Mouse (Mus musculus) Patski (cell line): ENCODE measurements around the gene Rab3il1. TPM values are rescaled to one million over a fixed set of nuclear protein-coding genes. Genes with fewer than 3 reads are reported as not detected.

ENCODE experiments used
- ATAC-seq: fragments of 100-300 bp; one replicate; pipeline ENCODE4 v1.8.0; 2021
- CTCF ChIA-PET: fragments of 350-600 bp; sonication (Branson Sonifier 250); formaldehyde crosslinking; loops from one replicate; lab custom pipeline; 2022; ENCODE audit warnings: inconsistent platforms; lab: Charles Lee
- POLR2A ChIA-PET: fragments of 350-600 bp; sonication (Branson Sonifier 250); formaldehyde crosslinking; loops from one replicate; lab custom pipeline; 2022; ENCODE audit warnings: antibody characterized with exemption, inconsistent platforms; lab: Charles Lee
- DNase-seq: peaks from one replicate; pipeline ENCODE4 v3.0.0-alpha.2; 2011; ENCODE audit warnings: low read depth, low spot score
- H3K27me3 ChIP-seq: fragments of 371-371 bp; one replicate; pipeline ENCODE4 v1.5.1; 2021
- CTCF ChIP-seq: fragments of 100-300 bp; IDR thresholded peaks from one replicate; pipeline ENCODE4 v1.5.1; 2021
- in situ Hi-C: fragments of 300-500 bp; cut with MboI; formaldehyde crosslinking; loops from 3 replicates; pipeline ENCODE4 v1.11.1; 2018; ENCODE audit warnings: low pct_unique_long_range_greater_than_20kb, mixed read lengths
- polyA plus RNA-seq: library from polyadenylated mRNA; unstranded; gene quantifications from one replicate; pipeline ENCODE4 v1.2.3, GENCODE M21; 2021

Gene Rab3il1
- polyA plus RNA-seq, 1 experiment from 2014 or later, result 0.71 TPM

DNA sequence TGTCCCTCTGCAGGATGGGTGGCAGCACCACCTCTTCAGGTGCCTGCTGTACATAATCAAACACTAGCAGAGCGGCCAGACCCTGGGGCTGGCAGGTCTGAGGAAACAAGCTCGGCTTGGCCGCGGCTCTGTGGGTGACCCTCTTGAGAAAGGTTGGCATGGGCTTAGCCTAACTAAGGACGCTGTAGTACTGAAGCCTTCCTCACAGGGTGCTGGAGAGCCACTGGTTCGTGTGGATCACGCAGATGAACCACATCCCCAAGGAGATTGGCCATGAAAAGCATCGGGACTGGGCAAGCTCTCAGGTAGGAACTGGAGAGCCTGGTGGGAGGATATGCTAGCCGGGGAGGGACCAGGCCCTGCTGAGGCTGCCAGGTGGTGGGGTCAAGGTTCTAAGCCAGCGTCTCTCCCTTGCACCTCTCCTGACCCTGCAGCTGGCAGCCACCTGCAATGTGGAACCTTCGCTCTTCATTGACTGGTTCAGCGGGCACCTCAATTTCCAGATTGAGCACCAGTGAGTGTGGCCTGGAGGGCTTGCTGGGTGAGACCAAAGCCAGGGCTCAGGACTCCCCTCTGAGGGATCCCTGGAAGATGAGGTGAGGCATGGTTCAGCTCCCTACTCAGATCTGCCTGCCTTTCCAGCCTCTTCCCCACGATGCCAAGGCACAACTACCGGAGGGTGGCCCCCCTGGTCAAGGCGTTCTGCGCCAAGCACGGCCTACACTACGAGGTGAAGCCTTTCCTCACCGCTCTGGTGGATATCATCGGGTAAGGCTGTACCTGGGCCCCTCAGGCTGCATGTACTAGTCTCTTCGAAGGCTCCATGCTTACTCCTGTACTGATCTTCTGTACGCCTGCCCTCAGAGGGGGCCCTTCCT is 54.6 kb downstream of the Rab3il1 start:
- no peaks in the 10 kb centered on the region for H3K27me3 ChIP-seq
- in situ Hi-C loops, result no loop called here
- POLR2A ChIA-PET, result interaction anchor here (1.0 to 4.8 kb wide), 2 partner anchors 10 to 12 kb away, joined by 4 to 19 read pairs; no protein-coding TSS in a partner anchor
- DNase-seq (no peak), ATAC-seq (peak; percentile 29)
- TF ChIP-seq CTCF, result no peak
- CTCF ChIA-PET, result interaction anchor here (2.1 to 4.8 kb wide), 2 partner anchors 12 to 17 kb away, joined by 7 to 28 read pairs; no protein-coding TSS in a partner anchor

- no peak for TF ChIP-seq CTCF
- ChIA-PET POLR2A (interaction anchor here (0.9 to 4.8 kb wide), 3 partner anchors 10 to 55 kb away, joined by 3 to 19 read pairs (median 3); no protein-coding TSS in a partner anchor), CTCF (interaction anchor here (2.1 to 4.8 kb wide), 2 partner anchors 13 to 18 kb away, joined by 7 to 28 read pairs; no protein-coding TSS in a partner anchor)
- H3K27me3 ChIP-seq, result no peaks in the 10 kb centered on the region
- DNase-seq (no peak), ATAC-seq (no peak)
- in situ Hi-C loops, result no loop called here
Measured at GRCm38 (mm10) chr19:10056686-10057085, 55.2 kb downstream of the Rab3il1 start.

GRCm38 (mm10) chr19:10057486-10058351 is 56.2 kb downstream of the Rab3il1 start:
- TF ChIP-seq CTCF, result no peak
- no peaks in the 10 kb centered on the region for H3K27me3 ChIP-seq
- ChIA-PET CTCF (interaction anchor here (1.2 to 4.8 kb wide), 6 partner anchors 14 to 135 kb away, joined by 3 to 28 read pairs (median 11); no protein-coding TSS in a partner anchor), POLR2A (interaction anchor here (0.9 to 4.8 kb wide), 4 partner anchors 11 to 54 kb away, joined by 3 to 19 read pairs (median 4); no protein-coding TSS in a partner anchor)
- in situ Hi-C loops, result no loop called here
- ATAC-seq, result peak; percentile 49
- DNase-seq, result no peak

DNA sequence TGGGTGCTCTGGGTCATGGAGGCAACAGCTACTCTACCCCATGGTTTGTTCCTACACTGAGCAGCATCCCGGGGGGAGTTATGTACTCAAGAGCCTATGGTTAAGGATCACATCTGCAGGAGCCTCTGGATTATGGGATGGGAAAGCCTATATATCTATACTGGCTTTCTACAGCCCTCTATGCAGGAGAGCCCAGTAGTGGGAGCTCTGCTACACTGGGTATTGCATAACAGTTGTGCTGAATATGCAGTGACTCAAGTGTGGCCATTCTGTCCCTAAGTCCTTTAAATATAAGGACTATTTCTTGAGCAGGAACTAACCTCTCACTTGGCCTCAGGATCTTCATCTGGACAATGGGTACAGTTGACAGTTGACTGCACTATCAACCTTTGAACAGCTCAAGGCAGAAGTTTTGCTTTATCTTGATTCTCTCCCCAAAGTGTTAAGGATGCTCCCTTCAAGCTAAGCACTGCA is 56.9 kb downstream of the Rab3il1 start:
- DNase-seq (no peak), ATAC-seq (no peak)
- no peak for TF ChIP-seq CTCF
- H3K27me3 ChIP-seq, result no peaks in the 10 kb centered on the region
- in situ Hi-C loops, result no loop called here
- ChIA-PET POLR2A (interaction anchor here (1.5 to 4.8 kb wide), 3 partner anchors 15 to 139 kb away, joined by 3 to 19 read pairs (median 4); no protein-coding TSS in a partner anchor), CTCF (interaction anchor here (1.1 to 4.8 kb wide), 8 partner anchors 15 to 137 kb away, joined by 3 to 28 read pairs (median 11); partner anchors contain the start of gene Fads3)

GRCm38 (mm10) chr19:10058876-10059427 is 57.5 kb downstream of the Rab3il1 start:
- DNase-seq (no peak), ATAC-seq (no peak)
- H3K27me3 ChIP-seq, result no peaks in the 10 kb centered on the region
- CTCF ChIA-PET, result interaction anchor here (0.7 to 4.8 kb wide), 14 partner anchors 14 to 139 kb away, joined by 3 to 28 read pairs (median 4); partner anchors contain the start of gene Fads3
- in situ Hi-C loops, result no loop called here
- no peak for TF ChIP-seq CTCF
- POLR2A ChIA-PET, result interaction anchor here (0.6 to 4.8 kb wide), 6 partner anchors 15 to 1199 kb away, joined by 3 to 19 read pairs (median 4); no protein-coding TSS in a partner anchor

- no peak for DNase-seq
- H3K27me3 ChIP-seq, result no peaks in the 10 kb centered on the region
- TF ChIP-seq CTCF, result peak; percentile 92
- in situ Hi-C loops, result no loop called here
- ChIA-PET POLR2A (interaction anchor here (1.5 to 4.8 kb wide), 2 partner anchors 16 to 137 kb away, joined by 3 to 19 read pairs; no protein-coding TSS in a partner anchor), CTCF (interaction anchor here (0.9 to 4.8 kb wide), 16 partner anchors 9 to 138 kb away, joined by 3 to 28 read pairs (median 5); partner anchors contain the start of gene Fads3)
- ATAC-seq, result no peak
Measured at GRCm38 (mm10) chr19:10059911-10060567, 58.6 kb downstream of the Rab3il1 start.

- TF ChIP-seq CTCF, result no peak
- DNase-seq, result no peak
- POLR2A ChIA-PET, result no interaction called here
- in situ Hi-C loops, result no loop called here
- CTCF ChIA-PET, result interaction anchor here (0.9 to 4.8 kb wide), 14 partner anchors 8 to 137 kb away, joined by 3 to 28 read pairs (median 6); partner anchors contain the start of gene Fads3
- no peak for ATAC-seq
- H3K27me3 ChIP-seq, result no peaks in the 10 kb centered on the region
Measured at GRCm38 (mm10) chr19:10060783-10061590, 59.5 kb downstream of the Rab3il1 start.

DNA sequence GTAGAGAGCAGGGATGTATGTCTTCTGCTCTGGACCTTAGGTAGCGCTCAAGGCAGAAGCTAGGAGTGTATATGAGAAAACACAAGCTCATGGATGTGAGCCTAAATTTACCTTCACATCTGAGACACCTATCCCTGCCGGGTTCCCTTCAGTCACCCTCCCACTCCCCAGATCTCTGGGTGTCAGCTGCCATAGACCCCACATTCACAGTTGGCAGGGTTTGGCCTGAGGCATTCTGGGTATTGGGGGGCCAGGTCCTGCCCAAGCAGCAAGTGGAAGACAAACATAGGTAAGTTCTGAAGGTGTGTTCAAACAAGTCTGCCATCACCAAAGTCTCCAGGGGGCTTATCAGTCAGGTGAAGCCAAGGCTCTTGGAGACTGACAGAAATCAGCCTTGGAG is 60.2 kb downstream of the Rab3il1 start:
- H3K27me3 ChIP-seq, result no peaks in the 10 kb centered on the region
- ATAC-seq (no peak), DNase-seq (no peak)
- in situ Hi-C loops, result no loop called here
- CTCF ChIA-PET, result interaction anchor here (1.0 to 4.1 kb wide), 7 partner anchors 9 to 137 kb away, joined by 3 to 17 read pairs (median 6); partner anchors contain the start of gene Fads3
- no peak for TF ChIP-seq CTCF
- POLR2A ChIA-PET, result no interaction called here
